Mouse (Mus musculus): ENCODE data around the gene Wrap73. TPM values are rescaled to one million over a fixed set of nuclear protein-coding genes. Genes with fewer than 3 reads are reported as not detected.

Gene Wrap73
- polyA plus RNA-seq, 1 experiment from 2014 or later: 48.5 TPM

DNA sequence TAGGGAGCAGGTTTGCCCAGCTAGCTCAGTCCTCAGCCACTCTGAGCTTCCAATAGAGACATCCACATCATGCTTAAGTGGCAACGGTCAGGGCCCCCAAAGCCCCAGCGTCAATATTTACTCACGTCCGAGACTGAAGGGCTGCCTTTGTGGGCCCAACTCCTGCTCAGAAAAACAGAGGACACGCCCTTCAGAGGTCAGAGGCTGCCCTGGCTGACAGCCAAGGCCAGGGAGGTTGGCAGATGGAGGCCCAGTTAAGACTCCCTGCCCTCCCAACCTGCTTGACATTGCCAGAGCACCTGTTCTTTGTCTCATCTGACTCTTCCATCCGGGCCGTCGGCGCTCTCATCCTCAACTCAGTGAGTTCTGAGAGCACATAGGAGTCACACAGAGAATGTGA, 23.4 kb upstream of the Wrap73 start:
- Histone ChIP-seq H3K4me1 (replicated peaks) (no peaks in the 10 kb centered on the region), H3K36me3 (no peaks in the 10 kb centered on the region), H3K4me3 (replicated peaks) (no peak overlapping the region), H3K27ac (no peak overlapping the region), H3K9me3 (no peaks in the 10 kb centered on the region), H3K9ac (replicated peaks) (no peak overlapping the region), H3K4me2 (no peak overlapping the region), H3K27me3 (peaks cover 20% of the 10 kb centered on the region)
- WGBS: 79% methylated on average over 9 of the region's 9 CpGs
- ATAC-seq (ENCODE audit: insufficient number of reproducible peaks, insufficient read depth, low FRiP score, low TSS enrichment, low read depth): no peak

DNA sequence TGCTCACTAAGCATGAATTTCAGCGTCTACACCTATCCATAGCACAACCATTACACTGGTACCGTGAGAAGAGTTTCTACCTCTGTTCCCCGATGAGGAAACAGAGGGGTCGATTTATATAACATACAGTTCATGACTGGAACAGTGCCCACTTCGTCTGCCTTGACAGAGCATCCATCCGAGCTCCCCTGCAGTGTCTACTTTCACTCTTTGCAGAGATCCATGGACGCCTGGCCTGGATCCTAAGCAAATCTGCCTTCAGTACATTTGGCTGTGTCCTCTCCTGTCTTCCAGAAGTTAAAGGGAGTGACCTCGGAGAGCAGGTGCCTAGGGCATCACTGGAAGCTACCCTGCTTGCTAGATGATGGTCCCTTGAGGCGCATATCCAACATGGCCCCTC, 23.0 kb upstream of the Wrap73 start:
- no peaks in the 10 kb centered on the region for H3K4me1 ChIP-seq (replicated peaks)
- 81% methylated on average over 9 of the region's 9 CpGs for WGBS
- no peak for ATAC-seq (ENCODE audit: insufficient number of reproducible peaks, insufficient read depth, low FRiP score, low TSS enrichment, low read depth)

DNA sequence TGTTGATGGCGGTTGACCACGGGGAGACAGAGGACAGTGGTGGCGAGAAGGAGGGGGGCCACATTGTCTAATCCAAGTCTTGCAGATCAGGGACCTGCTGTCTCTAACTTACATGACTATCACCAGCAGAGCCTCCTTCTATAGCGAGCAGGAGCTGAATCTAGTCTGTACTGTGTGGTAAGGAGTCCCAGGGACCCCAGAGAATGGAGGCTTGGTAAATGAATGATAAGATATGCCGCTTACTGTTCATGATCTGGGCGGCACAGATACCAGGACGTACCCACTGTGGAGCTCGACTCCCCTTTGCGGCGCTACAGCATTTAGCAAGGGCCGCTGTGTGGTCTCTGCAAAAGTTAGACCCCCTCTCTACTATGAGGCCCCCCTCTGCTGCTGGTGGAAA, 20.4 kb upstream of the Wrap73 start:
- Histone ChIP-seq H3K27ac (no peak overlapping the region), H3K4me1 (replicated peaks) (no peaks in the 10 kb centered on the region), H3K9me3 (no peaks in the 10 kb centered on the region), H3K4me3 (replicated peaks) (no peak overlapping the region), H3K9ac (replicated peaks) (no peak overlapping the region), H3K36me3 (no peaks in the 10 kb centered on the region), H3K4me2 (no peak overlapping the region), H3K27me3 (peaks cover 29% of the 10 kb centered on the region)
- ATAC-seq (ENCODE audit: insufficient number of reproducible peaks, insufficient read depth, low FRiP score, low TSS enrichment, low read depth): no peak
- WGBS: 79% methylated on average over 11 of the region's 11 CpGs

More for the DNA sequence above, 23.0 kb upstream of the Wrap73 start:
- Histone ChIP-seq H3K9ac (replicated peaks) (no peak overlapping the region), H3K27ac (no peak overlapping the region), H3K36me3 (no peaks in the 10 kb centered on the region), H3K4me2 (no peak overlapping the region), H3K9me3 (no peaks in the 10 kb centered on the region), H3K27me3 (peaks cover 22% of the 10 kb centered on the region), H3K4me3 (replicated peaks) (no peak overlapping the region)

DNA sequence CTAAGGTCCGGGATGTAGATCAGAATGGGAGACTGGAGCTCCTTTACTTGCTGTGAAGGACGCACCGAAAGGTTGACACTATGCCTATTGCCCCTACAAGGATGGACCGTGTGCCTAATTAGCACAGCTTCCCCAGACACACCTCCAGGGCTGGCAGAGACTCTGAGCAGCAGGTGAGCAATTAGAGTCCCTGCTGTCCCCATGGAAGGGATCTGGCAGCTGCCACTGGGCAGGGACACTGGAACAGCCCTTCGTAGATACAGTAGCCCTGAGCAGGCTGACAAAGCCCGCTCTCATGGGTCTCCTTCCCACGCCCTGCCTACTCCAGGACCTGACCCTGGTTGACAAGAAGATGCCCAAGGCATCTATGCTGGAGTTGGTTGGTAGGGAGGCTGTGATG, 19.8 kb upstream of the Wrap73 start:
- Histone ChIP-seq H3K27me3 (peaks cover 32% of the 10 kb centered on the region), H3K4me2 (no peak overlapping the region), H3K4me1 (replicated peaks) (no peaks in the 10 kb centered on the region), H3K9ac (replicated peaks) (no peak overlapping the region), H3K27ac (no peak overlapping the region), H3K36me3 (no peaks in the 10 kb centered on the region), H3K4me3 (replicated peaks) (no peak overlapping the region), H3K9me3 (no peaks in the 10 kb centered on the region)
- ATAC-seq (ENCODE audit: insufficient number of reproducible peaks, insufficient read depth, low FRiP score, low TSS enrichment, low read depth): no peak
- WGBS: 67% methylated on average over 7 of the region's 7 CpGs

DNA sequence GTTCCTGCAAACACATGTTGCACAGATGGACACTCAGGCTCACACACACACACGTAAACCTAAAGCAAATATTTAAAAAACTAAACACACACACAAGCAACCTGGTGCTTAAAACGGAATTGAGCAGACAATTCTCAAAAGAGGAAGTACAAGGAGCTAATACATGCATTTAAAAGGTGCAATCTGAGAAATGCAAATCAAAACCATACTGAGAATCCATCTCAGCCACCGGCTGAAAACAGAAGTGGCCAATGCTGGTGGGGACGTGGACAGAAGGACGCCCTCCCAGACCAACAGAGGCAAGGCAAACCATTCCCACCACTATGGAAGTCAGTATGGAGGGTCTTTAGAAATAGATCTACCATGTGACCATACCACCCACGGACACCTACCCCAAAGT, 18.6 kb upstream of the Wrap73 start:
- H3K36me3 ChIP-seq: no peaks in the 10 kb centered on the region
- H3K27me3 ChIP-seq: peaks cover 42% of the 10 kb centered on the region
- no peak for ATAC-seq (ENCODE audit: insufficient number of reproducible peaks, insufficient read depth, low FRiP score, low TSS enrichment, low read depth)
- H3K4me2 ChIP-seq: no peak overlapping the region
- no peak overlapping the region for H3K4me3 ChIP-seq (replicated peaks)
- H3K9me3 ChIP-seq: no peaks in the 10 kb centered on the region
- WGBS: 75% methylated on average over 6 of the region's 6 CpGs
- no peak overlapping the region for H3K9ac ChIP-seq (replicated peaks)
- no peak overlapping the region for H3K27ac ChIP-seq
- no peaks in the 10 kb centered on the region for H3K4me1 ChIP-seq (replicated peaks)

DNA sequence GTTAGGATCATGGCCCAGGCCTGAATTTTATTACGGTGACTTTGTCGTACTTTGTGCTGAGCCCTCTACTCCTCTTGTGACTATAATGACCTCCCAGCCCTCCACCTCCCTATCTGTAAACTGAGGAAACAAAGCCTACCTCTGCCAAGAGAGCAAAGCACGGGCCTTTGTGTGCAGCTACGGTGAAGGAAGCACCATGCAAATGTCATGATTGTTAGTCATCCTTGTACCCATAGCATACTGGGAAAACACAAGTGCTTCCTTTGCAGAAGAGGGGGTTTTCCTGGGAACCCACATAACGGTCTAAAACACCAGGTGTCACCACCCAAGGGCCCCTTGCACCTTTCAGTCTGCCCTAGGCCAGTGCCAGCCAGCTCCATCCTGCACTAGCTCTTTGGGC, 17.0 kb upstream of the Wrap73 start:
- Histone ChIP-seq H3K27ac (no peak overlapping the region), H3K9ac (replicated peaks) (no peak overlapping the region), H3K9me3 (no peaks in the 10 kb centered on the region), H3K4me1 (replicated peaks) (no peaks in the 10 kb centered on the region), H3K36me3 (no peaks in the 10 kb centered on the region), H3K4me3 (replicated peaks) (no peak overlapping the region), H3K4me2 (no peak overlapping the region), H3K27me3 (peaks cover 50% of the 10 kb centered on the region)
- WGBS: 69% methylated on average over 5 of the region's 5 CpGs
- no peak for ATAC-seq (ENCODE audit: insufficient number of reproducible peaks, insufficient read depth, low FRiP score, low TSS enrichment, low read depth)

DNA sequence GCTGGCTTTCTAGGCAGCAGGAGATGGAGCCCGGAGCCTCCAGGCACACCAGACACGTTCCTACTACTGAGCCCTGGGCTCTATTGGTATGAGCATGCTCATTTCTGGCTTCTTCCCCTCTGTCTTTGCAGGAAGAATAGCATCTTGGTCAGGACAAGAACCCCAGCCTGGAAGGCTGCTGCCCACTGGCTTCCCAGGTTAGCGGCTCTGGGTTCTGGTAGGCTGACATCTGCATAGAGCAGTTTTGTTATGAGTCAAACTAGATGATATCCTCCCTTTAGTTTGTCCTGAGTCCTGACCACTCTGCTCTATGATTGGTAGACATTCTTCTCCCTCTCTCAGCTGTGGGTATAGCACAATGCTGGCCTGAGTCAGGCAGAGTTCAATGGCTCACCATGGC, 14.9 kb upstream of the Wrap73 start:
- no peak for ATAC-seq (ENCODE audit: insufficient number of reproducible peaks, insufficient read depth, low FRiP score, low TSS enrichment, low read depth)
- Histone ChIP-seq H3K4me1 (replicated peaks) (no peaks in the 10 kb centered on the region), H3K4me3 (replicated peaks) (no peak overlapping the region), H3K9ac (replicated peaks) (no peak overlapping the region), H3K27ac (no peak overlapping the region), H3K36me3 (no peaks in the 10 kb centered on the region), H3K27me3 (peaks cover 46% of the 10 kb centered on the region), H3K9me3 (no peaks in the 10 kb centered on the region), H3K4me2 (no peak overlapping the region)
- WGBS: 78% methylated on average over 3 of the region's 3 CpGs

DNA sequence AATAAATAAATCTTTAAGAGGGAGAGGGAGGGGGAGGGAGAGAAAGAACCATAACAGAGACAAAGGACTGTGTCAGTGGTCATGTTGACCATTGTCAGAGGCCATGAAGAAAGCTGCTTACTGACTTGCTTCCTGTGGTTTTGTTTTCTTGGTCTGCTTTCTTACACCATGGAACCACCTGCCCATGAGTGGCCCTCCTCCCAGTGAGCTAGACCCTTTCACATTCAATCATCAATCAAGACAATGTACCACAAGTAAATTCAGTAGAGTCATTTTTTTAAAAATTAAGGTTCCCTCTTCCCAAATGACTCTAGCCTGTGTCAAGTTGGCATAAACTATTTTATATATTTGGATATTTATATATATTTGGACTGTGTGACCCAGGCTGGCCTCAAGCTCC, 12.2 kb upstream of the Wrap73 start:
- Histone ChIP-seq H3K27ac (no peak overlapping the region), H3K4me1 (replicated peaks) (no peaks in the 10 kb centered on the region), H3K36me3 (no peaks in the 10 kb centered on the region), H3K9ac (replicated peaks) (no peak overlapping the region), H3K27me3 (peaks cover 54% of the 10 kb centered on the region), H3K4me2 (no peak overlapping the region), H3K4me3 (replicated peaks) (no peak overlapping the region), H3K9me3 (no peaks in the 10 kb centered on the region)
- ATAC-seq (ENCODE audit: insufficient number of reproducible peaks, insufficient read depth, low FRiP score, low TSS enrichment, low read depth): no peak

DNA sequence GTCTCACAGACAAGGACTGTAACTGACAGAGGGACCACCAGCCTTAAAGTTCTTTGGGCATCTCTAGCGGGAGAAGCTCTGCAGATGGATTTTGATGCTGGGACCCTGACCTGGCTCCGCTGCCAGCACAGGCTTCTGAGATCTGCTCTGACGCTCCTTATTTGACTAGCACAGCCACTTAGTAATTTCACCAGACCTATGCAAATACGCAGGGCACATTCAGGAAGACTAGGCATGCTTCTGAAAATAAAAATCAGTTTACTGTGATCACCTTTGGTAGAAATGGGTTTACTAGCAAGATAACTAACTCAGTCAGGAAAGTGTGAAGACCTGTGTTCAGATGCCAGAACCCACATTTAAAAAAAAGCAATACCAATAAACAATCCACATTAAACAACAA, 10.3 kb upstream of the Wrap73 start:
- no peak overlapping the region for H3K4me3 ChIP-seq (replicated peaks)
- H3K9ac ChIP-seq (replicated peaks): no peak overlapping the region
- no peaks in the 10 kb centered on the region for H3K4me1 ChIP-seq (replicated peaks)
- no peaks in the 10 kb centered on the region for H3K36me3 ChIP-seq
- WGBS: 75% methylated on average over 4 of the region's 4 CpGs
- H3K4me2 ChIP-seq: no peak overlapping the region
- H3K27ac ChIP-seq: no peak overlapping the region
- no peaks in the 10 kb centered on the region for H3K9me3 ChIP-seq
- peaks cover 65% of the 10 kb centered on the region for H3K27me3 ChIP-seq
- ATAC-seq (ENCODE audit: insufficient number of reproducible peaks, insufficient read depth, low FRiP score, low TSS enrichment, low read depth): no peak

DNA sequence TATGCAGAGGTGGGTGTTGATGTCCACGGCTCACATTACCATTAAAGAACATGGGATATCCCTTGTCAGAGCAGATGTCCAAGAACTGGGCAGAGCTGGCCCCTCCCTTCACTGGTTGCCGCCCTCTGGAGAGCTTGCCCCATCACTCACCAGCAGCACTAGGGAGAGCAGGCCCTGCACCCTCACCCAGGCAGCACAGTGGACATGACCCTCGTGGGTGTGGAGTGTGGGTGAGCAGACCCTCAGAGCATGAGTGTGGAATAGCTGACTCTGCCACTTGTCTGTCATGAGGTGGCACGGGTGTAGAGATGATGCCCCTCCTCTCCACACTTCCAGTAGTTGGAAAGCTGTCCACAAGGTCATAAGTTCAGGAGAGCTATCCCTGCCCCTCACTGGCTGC, 7.4 kb upstream of the Wrap73 start:
- 61% methylated on average over 4 of the region's 4 CpGs for WGBS
- ATAC-seq (ENCODE audit: insufficient number of reproducible peaks, insufficient read depth, low FRiP score, low TSS enrichment, low read depth): no peak
- H3K27me3 ChIP-seq: peaks cover 74% of the 10 kb centered on the region

DNA sequence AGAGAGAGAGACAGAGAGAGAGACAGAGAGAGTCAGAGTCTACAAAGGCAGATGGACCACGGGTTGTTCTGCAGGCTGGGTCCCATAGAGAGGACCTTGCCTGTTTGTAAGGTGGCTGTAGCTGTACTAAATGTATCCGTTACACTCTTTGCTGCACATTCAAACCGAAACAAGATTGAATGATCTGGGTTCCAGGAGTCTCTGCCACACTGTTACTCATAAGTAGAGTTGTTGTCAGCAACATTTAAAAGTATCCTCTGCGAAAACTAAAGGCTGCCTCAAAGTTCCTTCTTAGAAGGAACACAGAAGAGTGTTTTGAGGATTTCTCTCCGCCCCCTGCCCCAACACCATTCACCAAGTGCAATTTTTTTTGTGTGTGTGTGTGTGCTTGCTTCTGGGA, 5.0 kb upstream of the Wrap73 start:
- no peaks in the 10 kb centered on the region for H3K9me3 ChIP-seq
- ATAC-seq (ENCODE audit: insufficient number of reproducible peaks, insufficient read depth, low FRiP score, low TSS enrichment, low read depth): no peak
- peaks cover 17% of the 10 kb centered on the region for H3K4me1 ChIP-seq (replicated peaks)
- 66% methylated on average over 5 of the region's 5 CpGs for WGBS
- no peak overlapping the region for H3K4me3 ChIP-seq (replicated peaks)
- no peak overlapping the region for H3K27ac ChIP-seq
- no peak overlapping the region for H3K4me2 ChIP-seq
- H3K9ac ChIP-seq (replicated peaks): no peak overlapping the region
- no peaks in the 10 kb centered on the region for H3K36me3 ChIP-seq
- peaks cover 89% of the 10 kb centered on the region for H3K27me3 ChIP-seq

More for the DNA sequence above, 7.4 kb upstream of the Wrap73 start:
- no peaks in the 10 kb centered on the region for H3K9me3 ChIP-seq
- H3K4me3 ChIP-seq (replicated peaks): no peak overlapping the region
- peaks cover 6% of the 10 kb centered on the region for H3K4me1 ChIP-seq (replicated peaks)
- no peaks in the 10 kb centered on the region for H3K36me3 ChIP-seq
- no peak overlapping the region for H3K4me2 ChIP-seq
- H3K27ac ChIP-seq: no peak overlapping the region
- no peak overlapping the region for H3K9ac ChIP-seq (replicated peaks)

DNA sequence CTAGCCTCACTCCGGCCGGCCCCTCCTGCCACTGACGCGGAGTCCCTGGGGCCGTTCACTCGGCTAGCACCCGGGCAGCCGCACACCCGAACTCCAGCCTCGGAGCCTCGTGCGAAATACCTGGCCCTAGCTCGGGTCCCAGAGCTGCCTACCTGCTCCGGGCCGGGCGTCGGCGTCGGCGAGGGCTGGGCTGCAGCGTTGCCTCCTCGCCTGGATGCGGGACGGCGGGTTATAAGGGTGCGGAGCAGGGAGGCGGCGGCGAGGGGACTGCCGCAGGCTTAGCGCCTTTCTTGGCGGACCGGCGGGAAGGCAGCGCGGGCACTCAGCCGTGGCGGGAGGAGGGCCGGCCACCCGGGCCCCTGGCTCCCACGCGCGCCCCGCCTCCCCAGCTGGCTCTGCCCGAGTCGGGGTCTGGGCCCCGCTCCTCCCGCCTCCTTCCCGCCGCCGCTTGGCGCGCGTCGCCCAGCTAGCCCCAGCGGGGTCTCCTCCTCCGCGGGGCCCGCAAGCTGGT, 2.4 kb upstream of the Wrap73 start:
- no peak overlapping the region for H3K27ac ChIP-seq
- peak overlapping the region; percentile 53 for H3K4me3 ChIP-seq (replicated peaks)
- WGBS: under 1% methylated on average over 53 of the region's 59 CpGs
- no peaks in the 10 kb centered on the region for H3K9me3 ChIP-seq
- H3K4me2 ChIP-seq: peak overlapping the region; percentile 89
- H3K27me3 ChIP-seq: peaks cover 71% of the 10 kb centered on the region
- H3K36me3 ChIP-seq: no peaks in the 10 kb centered on the region
- H3K9ac ChIP-seq (replicated peaks): peak overlapping the region; percentile 62
- H3K4me1 ChIP-seq (replicated peaks): peaks cover 27% of the 10 kb centered on the region
- ATAC-seq (ENCODE audit: insufficient number of reproducible peaks, insufficient read depth, low FRiP score, low TSS enrichment, low read depth): no peak

DNA sequence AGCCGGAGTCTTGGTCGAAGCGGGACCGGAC, 2.2 kb upstream of the Wrap73 start, which contains the start of gene Trp73:
Gene Trp73, minus strand, starts transcription at position 27 of the 31 bp plus-strand sequence.
- Histone ChIP-seq H3K9ac (replicated peaks) (peak within 1 kb of the TSS; percentile 62), H3K9me3 (no peaks in the 10 kb centered on the region), H3K36me3 (no peaks in the 10 kb centered on the region), H3K27me3 (peaks cover 68% of the 10 kb centered on the region), H3K4me1 (replicated peaks) (peaks cover 27% of the 10 kb centered on the region), H3K4me3 (replicated peaks) (peak within 1 kb of the TSS; percentile 53), H3K4me2 (peak within 1 kb of the TSS; percentile 89), H3K27ac (no peak within 1 kb of the TSS)
- ATAC-seq (ENCODE audit: insufficient number of reproducible peaks, insufficient read depth, low FRiP score, low TSS enrichment, low read depth): no peak
- 3% methylated on average over 4 of the region's 4 CpGs for WGBS
